Mouse (Mus musculus): ENCODE results near the gene Rgsl1. TPM values are rescaled to one million over a fixed set of nuclear protein-coding genes. Genes with fewer than 3 reads are reported as not detected.
A peak's percentile ranks its signal among the peaks of the same experiment; 100 is the strongest.

The Rgsl1 gene
- total and polyA plus RNA-seq, 2 experiments, result 0.09 TPM; not detected in 1

GRCm38 (mm10) chr1:153742374-153743155 lies 101.4 kb downstream of the Rgsl1 start:
- Histone ChIP-seq H3K36me3 (ENCODE audit: control insufficient read depth, insufficient read depth, low read length) (peaks cover 11% of the 10 kb centered on the region; the same call in 1 of the 2 replicates), H3K27me3 (ENCODE audit: control insufficient read depth, insufficient read depth, low read length) (no peaks in the 10 kb centered on the region), H3K79me2 (ENCODE audit: control insufficient read depth, insufficient read depth, low read length) (no peaks in the 10 kb centered on the region), H3K4me3 (ENCODE audit: insufficient read depth, low read depth, low read length) (peak overlapping the region; percentile 6), H3K9ac (ENCODE audit: low read depth, low read length) (peak overlapping the region; percentile 22; the same call in 1 of the 2 replicates), H3K27ac (replicated peaks; ENCODE audit: insufficient read depth, low read depth, low read length) (no peak overlapping the region; the same call in 1 of the 2 replicates), H3K4me1 (ENCODE audit: control insufficient read depth, insufficient read depth, low read length) (peaks cover 13% of the 10 kb centered on the region)
- peak; percentile 58 for DNase-seq (ENCODE audit: extremely low read depth, low read depth, low spot score)
- 32% methylated on average over 11 of the region's 11 CpGs for WGBS
- TF ChIP-seq CTCF (IDR thresholded peaks at IDR 0.05; ENCODE audit: low read depth, low read length), result peak; percentile 76
- TF ChIP-seq POLR2A (IDR thresholded peaks at IDR 0.05; ENCODE audit: extremely low read depth, insufficient read depth, low read length), result no peak

- peak; percentile 28 for DNase-seq (ENCODE audit: extremely low read depth, low read depth, low spot score)
- Histone ChIP-seq H3K27ac (replicated peaks; ENCODE audit: insufficient read depth, low read depth, low read length) (peak overlapping the region; percentile 50), H3K79me2 (ENCODE audit: control insufficient read depth, insufficient read depth, low read length) (no peaks in the 10 kb centered on the region), H3K27me3 (ENCODE audit: control insufficient read depth, insufficient read depth, low read length) (no peaks in the 10 kb centered on the region), H3K9ac (ENCODE audit: low read depth, low read length) (peak overlapping the region; percentile 66), H3K4me1 (ENCODE audit: control insufficient read depth, insufficient read depth, low read length) (peaks cover 13% of the 10 kb centered on the region), H3K4me3 (ENCODE audit: insufficient read depth, low read depth, low read length) (peak overlapping the region; percentile 81), H3K36me3 (ENCODE audit: control insufficient read depth, insufficient read depth, low read length) (peaks cover 11% of the 10 kb centered on the region; the same call in 1 of the 2 replicates)
- TF ChIP-seq POLR2A (IDR thresholded peaks at IDR 0.05; ENCODE audit: extremely low read depth, insufficient read depth, low read length) (no peak), CTCF (IDR thresholded peaks at IDR 0.05; ENCODE audit: low read depth, low read length) (no peak)
- WGBS, result 41% methylated on average over 18 of the region's 18 CpGs
Measured at GRCm38 (mm10) chr1:153741551-153742316, 102.2 kb downstream of the Rgsl1 start.

GRCm38 (mm10) chr1:153740775-153741400 lies 103.1 kb downstream of the Rgsl1 start:
- Histone ChIP-seq H3K79me2 (ENCODE audit: control insufficient read depth, insufficient read depth, low read length) (no peaks in the 10 kb centered on the region), H3K4me1 (ENCODE audit: control insufficient read depth, insufficient read depth, low read length) (peaks cover 13% of the 10 kb centered on the region), H3K27ac (replicated peaks; ENCODE audit: insufficient read depth, low read depth, low read length) (peak overlapping the region; percentile 83), H3K4me3 (ENCODE audit: insufficient read depth, low read depth, low read length) (peak overlapping the region; percentile 81), H3K27me3 (ENCODE audit: control insufficient read depth, insufficient read depth, low read length) (no peaks in the 10 kb centered on the region), H3K9ac (ENCODE audit: low read depth, low read length) (peak overlapping the region; percentile 89), H3K36me3 (ENCODE audit: control insufficient read depth, insufficient read depth, low read length) (peaks cover 11% of the 10 kb centered on the region; the same call in 1 of the 2 replicates)
- DNase-seq (ENCODE audit: extremely low read depth, low read depth, low spot score), result no peak
- TF ChIP-seq CTCF (IDR thresholded peaks at IDR 0.05; ENCODE audit: low read depth, low read length) (no peak), POLR2A (IDR thresholded peaks at IDR 0.05; ENCODE audit: extremely low read depth, insufficient read depth, low read length) (no peak)
- WGBS, result 32% methylated on average over 12 of the region's 12 CpGs

- peak; percentile 99 for TF ChIP-seq POLR2A (IDR thresholded peaks at IDR 0.05; ENCODE audit: extremely low read depth, insufficient read depth, low read length)
- TF ChIP-seq CTCF (IDR thresholded peaks at IDR 0.05; ENCODE audit: low read depth, low read length), result no peak
- Histone ChIP-seq H3K9ac (ENCODE audit: low read depth, low read length) (peak within 1 kb of the TSS; percentile 89), H3K4me3 (ENCODE audit: insufficient read depth, low read depth, low read length) (peak within 1 kb of the TSS; percentile 81), H3K27me3 (ENCODE audit: control insufficient read depth, insufficient read depth, low read length) (no peaks in the 10 kb centered on the region), H3K4me1 (ENCODE audit: control insufficient read depth, insufficient read depth, low read length) (peaks cover 13% of the 10 kb centered on the region), H3K36me3 (ENCODE audit: control insufficient read depth, insufficient read depth, low read length) (peaks cover 11% of the 10 kb centered on the region; the same call in 1 of the 2 replicates), H3K79me2 (ENCODE audit: control insufficient read depth, insufficient read depth, low read length) (no peaks in the 10 kb centered on the region), H3K27ac (replicated peaks; ENCODE audit: insufficient read depth, low read depth, low read length) (peak within 1 kb of the TSS; percentile 83)
- peak; percentile 65 for DNase-seq (ENCODE audit: extremely low read depth, low read depth, low spot score)
- under 1% methylated on average over 28 of the region's 28 CpGs for WGBS
Measured at GRCm38 (mm10) chr1:153740145-153740544, 103.8 kb downstream of the Rgsl1 start, which contains the start of gene Rgs16. Gene Rgs16, plus strand, starts transcription at chr1:153740349.

GRCm38 (mm10) chr1:153739437-153740015 lies 104.4 kb downstream of the Rgsl1 start:
- 0 out of 2 replicates have a peak overlapping the region, but pooled peaks have one; percentile 37 for H3K27ac ChIP-seq (replicated peaks; ENCODE audit: insufficient read depth, low read depth, low read length)
- no peaks in the 10 kb centered on the region for H3K27me3 ChIP-seq (ENCODE audit: control insufficient read depth, insufficient read depth, low read length)
- WGBS, result 18% methylated on average over 13 of the region's 13 CpGs
- TF ChIP-seq POLR2A (IDR thresholded peaks at IDR 0.05; ENCODE audit: extremely low read depth, insufficient read depth, low read length) (no peak), CTCF (IDR thresholded peaks at IDR 0.05; ENCODE audit: low read depth, low read length) (no peak)
- H3K4me1 ChIP-seq (ENCODE audit: control insufficient read depth, insufficient read depth, low read length), result peaks cover 13% of the 10 kb centered on the region
- DNase-seq (ENCODE audit: extremely low read depth, low read depth, low spot score), result peak; percentile 49
- H3K9ac ChIP-seq (ENCODE audit: low read depth, low read length), result peak overlapping the region; percentile 50; the same call in 1 of the 2 replicates
- H3K4me3 ChIP-seq (ENCODE audit: insufficient read depth, low read depth, low read length), result peak overlapping the region; percentile 17; the same call in 1 of the 2 replicates
- peaks cover 11% of the 10 kb centered on the region; the same call in 1 of the 2 replicates for H3K36me3 ChIP-seq (ENCODE audit: control insufficient read depth, insufficient read depth, low read length)
- no peaks in the 10 kb centered on the region for H3K79me2 ChIP-seq (ENCODE audit: control insufficient read depth, insufficient read depth, low read length)

All from liver, adult 2 months (tissue).